Mouse (Mus musculus): ENCODE results near the gene Wdfy3. TPM values are rescaled to one million over a fixed set of nuclear protein-coding genes. Genes with fewer than 3 reads are reported as not detected.
"Not testable (repeated sequence)": the region's sequence is repeated elsewhere in the genome, so short reads cannot be mapped to it uniquely, and the experiment has no call there.

Gene Wdfy3
- polyA plus RNA-seq, 1 experiment from 2014 or later = 43.3 TPM

- peaks cover 13% of the 10 kb centered on the region; the same call in 1 of the 2 replicates for H3K4me1 ChIP-seq
- no peak for ATAC-seq (ENCODE audit: low FRiP score, low read depth)
- H3K4me3 ChIP-seq = no peak overlapping the region
- H3K27ac ChIP-seq (replicated peaks) = no peak overlapping the region
- H3K9me3 ChIP-seq = no peaks in the 10 kb centered on the region
- H3K9ac ChIP-seq (replicated peaks) = no peak overlapping the region
- no peak overlapping the region for H3K4me2 ChIP-seq (replicated peaks)
- WGBS = 82% methylated on average over 3 of the region's 3 CpGs
- H3K27me3 ChIP-seq = no peaks in the 10 kb centered on the region
- H3K36me3 ChIP-seq = no peaks in the 10 kb centered on the region; the same call in 1 of the 2 replicates
Observed at GRCm38 (mm10) chr5:101995451-101995995, 74.2 kb downstream of the Wdfy3 start.

DNA sequence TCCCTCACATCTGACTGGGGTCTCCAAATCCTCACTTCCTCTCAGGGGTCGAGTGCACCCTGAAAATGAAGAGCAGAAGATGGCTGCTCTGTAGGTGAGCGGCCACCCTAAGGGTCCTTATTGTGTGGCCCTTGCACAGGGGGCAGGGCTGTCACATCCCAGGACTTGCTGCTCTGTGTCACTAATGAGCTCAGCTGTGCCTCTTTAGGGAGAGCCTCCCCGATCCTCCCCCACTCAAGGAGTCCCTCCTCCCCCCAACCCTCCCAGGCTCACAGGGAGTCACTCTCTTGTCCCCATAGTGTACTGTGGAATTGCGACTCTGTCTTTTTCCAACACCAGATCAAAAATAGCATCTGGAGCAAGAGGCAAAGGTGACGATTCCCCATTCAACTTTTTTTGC is 75.7 kb downstream of the Wdfy3 start:
- ATAC-seq (ENCODE audit: low FRiP score, low read depth) = no peak
- WGBS = 44% methylated on average over 5 of the region's 5 CpGs
- no peak overlapping the region for H3K4me3 ChIP-seq

GRCm38 (mm10) chr5:101992969-101993670 is 76.6 kb downstream of the Wdfy3 start:
- H3K9me3 ChIP-seq = no peaks in the 10 kb centered on the region
- 93% methylated on average over 7 of the region's 7 CpGs for WGBS
- peaks cover 13% of the 10 kb centered on the region; the same call in 1 of the 2 replicates for H3K4me1 ChIP-seq
- H3K4me2 ChIP-seq (replicated peaks) = no peak overlapping the region
- H3K27ac ChIP-seq (replicated peaks) = no peak overlapping the region
- no peaks in the 10 kb centered on the region for H3K27me3 ChIP-seq
- no peak for ATAC-seq (ENCODE audit: low FRiP score, low read depth)
- H3K9ac ChIP-seq (replicated peaks) = no peak overlapping the region
- H3K36me3 ChIP-seq = no peaks in the 10 kb centered on the region; the same call in 1 of the 2 replicates
- H3K4me3 ChIP-seq = no peak overlapping the region

More for the DNA sequence above, 75.7 kb downstream of the Wdfy3 start:
- no peak overlapping the region for H3K4me2 ChIP-seq (replicated peaks)
- no peaks in the 10 kb centered on the region; the same call in 1 of the 2 replicates for H3K36me3 ChIP-seq
- no peaks in the 10 kb centered on the region for H3K27me3 ChIP-seq
- H3K27ac ChIP-seq (replicated peaks) = no peak overlapping the region
- peaks cover 13% of the 10 kb centered on the region; the same call in 1 of the 2 replicates for H3K4me1 ChIP-seq
- no peak overlapping the region for H3K9ac ChIP-seq (replicated peaks)
- H3K9me3 ChIP-seq = no peaks in the 10 kb centered on the region

- no peak overlapping the region for H3K4me3 ChIP-seq
Observed at GRCm38 (mm10) chr5:101990298-101990845, 79.3 kb downstream of the Wdfy3 start.

GRCm38 (mm10) chr5:101988476-101988875 is 81.2 kb downstream of the Wdfy3 start:
- Histone ChIP-seq H3K4me2 (replicated peaks) (no peak overlapping the region), H3K4me1 (0 out of 2 replicates have a peak, but pooled peaks cover 9% of the 10 kb centered on the region), H3K4me3 (no peak overlapping the region), H3K27me3 (no peaks in the 10 kb centered on the region), H3K9me3 (no peaks in the 10 kb centered on the region), H3K27ac (replicated peaks) (no peak overlapping the region), H3K36me3 (no peaks in the 10 kb centered on the region; the same call in 1 of the 2 replicates), H3K9ac (replicated peaks) (no peak overlapping the region)
- WGBS = 93% methylated on average over 10 of the region's 10 CpGs
- ATAC-seq (ENCODE audit: low FRiP score, low read depth) = no peak

More at GRCm38 (mm10) chr5:101990298-101990845, 79.3 kb downstream of the Wdfy3 start:
- Histone ChIP-seq H3K9ac (replicated peaks) (no peak overlapping the region), H3K4me2 (replicated peaks) (no peak overlapping the region), H3K27me3 (no peaks in the 10 kb centered on the region), H3K27ac (replicated peaks) (no peak overlapping the region), H3K4me1 (peaks cover 15% of the 10 kb centered on the region; the same call in 1 of the 2 replicates), H3K36me3 (no peaks in the 10 kb centered on the region; the same call in 1 of the 2 replicates), H3K9me3 (no peaks in the 10 kb centered on the region)
- 86% methylated on average over 7 of the region's 7 CpGs for WGBS
- ATAC-seq (ENCODE audit: low FRiP score, low read depth) = no peak

- no peak for ATAC-seq (ENCODE audit: low FRiP score, low read depth)
- H3K27me3 ChIP-seq = no peaks in the 10 kb centered on the region
- H3K27ac ChIP-seq (replicated peaks) = no peak overlapping the region
- H3K4me1 ChIP-seq = peaks cover 10% of the 10 kb centered on the region; the same call in 1 of the 2 replicates
- H3K36me3 ChIP-seq = no peaks in the 10 kb centered on the region; the same call in 1 of the 2 replicates
- no peaks in the 10 kb centered on the region for H3K9me3 ChIP-seq
- H3K4me2 ChIP-seq (replicated peaks) = no peak overlapping the region
- H3K9ac ChIP-seq (replicated peaks) = no peak overlapping the region
- 68% methylated on average over 3 of the region's 3 CpGs for WGBS
- H3K4me3 ChIP-seq = no peak overlapping the region
Observed at GRCm38 (mm10) chr5:101986694-101987093, 83.0 kb downstream of the Wdfy3 start.

- peaks cover 10% of the 10 kb centered on the region; the same call in 1 of the 2 replicates for H3K4me1 ChIP-seq
- no peaks in the 10 kb centered on the region for H3K27me3 ChIP-seq
- no peak overlapping the region for H3K9ac ChIP-seq (replicated peaks)
- WGBS = 77% methylated on average over 5 of the region's 5 CpGs
- ATAC-seq (ENCODE audit: low FRiP score, low read depth) = no peak
- H3K9me3 ChIP-seq = no peaks in the 10 kb centered on the region
- H3K36me3 ChIP-seq = peaks cover 27% of the 10 kb centered on the region
- no peak overlapping the region for H3K4me2 ChIP-seq (replicated peaks)
- H3K4me3 ChIP-seq = no peak overlapping the region
- no peak overlapping the region for H3K27ac ChIP-seq (replicated peaks)
Observed at GRCm38 (mm10) chr5:101982239-101982638, 87.5 kb downstream of the Wdfy3 start.

GRCm38 (mm10) chr5:101979594-101979993 is 90.1 kb downstream of the Wdfy3 start:
- WGBS = 88% methylated on average over 6 of the region's 6 CpGs
- H3K27ac ChIP-seq (replicated peaks) = no peak overlapping the region
- H3K27me3 ChIP-seq = no peaks in the 10 kb centered on the region
- peaks cover 8% of the 10 kb centered on the region; the same call in 1 of the 2 replicates for H3K4me1 ChIP-seq
- H3K9ac ChIP-seq (replicated peaks) = no peak overlapping the region
- no peak overlapping the region for H3K4me3 ChIP-seq
- H3K9me3 ChIP-seq = no peaks in the 10 kb centered on the region
- ATAC-seq (ENCODE audit: low FRiP score, low read depth) = no peak
- H3K36me3 ChIP-seq = peaks cover 27% of the 10 kb centered on the region
- no peak overlapping the region for H3K4me2 ChIP-seq (replicated peaks)

DNA sequence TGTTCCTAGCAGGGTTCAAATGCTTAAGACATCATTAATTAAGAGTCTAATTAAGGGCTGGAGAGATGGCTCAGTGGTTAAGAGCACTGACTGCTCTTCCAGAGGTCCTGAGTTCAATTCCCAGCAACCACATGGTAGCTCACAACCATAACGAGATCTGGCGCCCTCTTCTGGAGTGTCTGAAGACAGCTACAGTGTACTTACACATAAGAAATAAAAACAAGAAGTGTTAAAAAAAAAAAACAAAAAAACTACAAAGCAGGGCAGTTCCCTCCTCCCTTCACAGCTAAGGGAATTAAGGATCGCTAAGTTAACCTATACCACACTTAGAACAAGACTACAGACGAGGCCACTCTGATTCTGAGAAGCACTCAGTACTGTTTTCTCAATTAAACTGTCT is 97.1 kb downstream of the Wdfy3 start:
- not testable (repeated sequence) for H3K4me1 ChIP-seq; H3K4me3 ChIP-seq; H3K27me3 ChIP-seq; H3K4me2 ChIP-seq (replicated peaks); ATAC-seq (ENCODE audit: low FRiP score, low read depth); H3K27ac ChIP-seq (replicated peaks); H3K9me3 ChIP-seq; H3K9ac ChIP-seq (replicated peaks)
- 75% methylated on average over 4 of the region's 4 CpGs for WGBS
- H3K36me3 ChIP-seq = peaks cover 15% of the 10 kb centered on the region

- no peak for ATAC-seq (ENCODE audit: low FRiP score, low read depth)
- Histone ChIP-seq H3K9me3 (no peaks in the 10 kb centered on the region), H3K36me3 (peaks cover 25% of the 10 kb centered on the region), H3K4me1 (no peaks in the 10 kb centered on the region), H3K4me3 (no peak overlapping the region), H3K27me3 (no peaks in the 10 kb centered on the region), H3K9ac (replicated peaks) (no peak overlapping the region), H3K4me2 (replicated peaks) (no peak overlapping the region), H3K27ac (replicated peaks) (no peak overlapping the region)
- WGBS = 84% methylated on average over 12 of the region's 12 CpGs
Observed at GRCm38 (mm10) chr5:101968153-101968851, 101.4 kb downstream of the Wdfy3 start.

DNA sequence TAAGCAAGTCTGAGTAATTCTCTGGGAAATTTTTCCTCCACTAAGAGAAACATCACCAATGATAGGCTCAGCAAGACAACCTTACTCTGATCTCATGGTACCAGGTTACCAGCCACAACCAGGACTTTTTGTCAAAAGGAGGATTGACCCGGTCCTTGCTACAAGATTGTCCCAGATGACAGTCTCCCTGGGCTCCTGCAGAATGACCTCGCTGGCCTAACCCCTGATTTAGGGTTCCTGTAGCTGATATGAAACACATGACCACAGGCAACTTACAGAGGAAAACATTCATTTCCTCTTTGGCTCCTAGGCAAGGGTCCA is 101.9 kb downstream of the Wdfy3 start:
- 83% methylated on average over 2 of the region's 2 CpGs for WGBS
- Histone ChIP-seq H3K27ac (replicated peaks) (no peak overlapping the region), H3K36me3 (peaks cover 25% of the 10 kb centered on the region), H3K27me3 (no peaks in the 10 kb centered on the region), H3K9me3 (no peaks in the 10 kb centered on the region), H3K4me2 (replicated peaks) (no peak overlapping the region), H3K4me3 (no peak overlapping the region), H3K4me1 (no peaks in the 10 kb centered on the region), H3K9ac (replicated peaks) (no peak overlapping the region)
- ATAC-seq (ENCODE audit: low FRiP score, low read depth) = no peak

DNA sequence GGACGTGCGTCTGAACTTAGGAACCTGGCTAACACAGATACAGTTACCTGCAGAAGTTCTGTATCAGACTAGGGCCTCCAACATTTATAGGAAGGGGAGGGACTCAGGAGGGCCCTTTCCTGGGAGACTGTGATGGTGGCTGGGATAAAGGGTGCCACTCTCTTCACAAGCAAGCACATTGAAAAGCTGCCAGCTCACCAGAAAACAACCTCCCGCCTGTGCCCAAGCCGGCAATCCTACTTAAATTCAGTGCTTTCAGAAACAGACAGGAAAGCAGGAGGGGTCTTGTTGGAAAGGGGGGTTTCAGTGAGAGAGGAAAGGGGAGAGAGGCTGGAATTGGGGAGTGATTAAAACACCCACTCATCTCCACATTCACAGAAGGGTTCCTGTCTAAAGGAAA is 106.9 kb downstream of the Wdfy3 start:
- no peaks in the 10 kb centered on the region for H3K4me1 ChIP-seq
- no peak overlapping the region for H3K27ac ChIP-seq (replicated peaks)
- no peak overlapping the region for H3K4me3 ChIP-seq
- WGBS = 84% methylated on average over 4 of the region's 4 CpGs
- H3K4me2 ChIP-seq (replicated peaks) = no peak overlapping the region
- H3K36me3 ChIP-seq = peaks cover 35% of the 10 kb centered on the region
- ATAC-seq (ENCODE audit: low FRiP score, low read depth) = no peak
- no peaks in the 10 kb centered on the region for H3K27me3 ChIP-seq
- no peaks in the 10 kb centered on the region for H3K9me3 ChIP-seq
- H3K9ac ChIP-seq (replicated peaks) = no peak overlapping the region

Measured in midbrain, embryonic 12.5 days (tissue).